Mouse (Mus musculus) lung, adult 2 months (tissue): ENCODE data around the gene Fam19a2. TPM values are rescaled to one million over a fixed set of nuclear protein-coding genes. Genes with fewer than 3 reads are reported as not detected.

ENCODE experiments used
- DNase-seq: peaks from one replicate; pipeline ENCODE4 v3.0.0; 2022
- H3K4me1 ChIP-seq: fragments of 200-500 bp; 2 replicates; pipeline ENCODE4 v1.6.1; 2011; ENCODE audit warnings: low read length; ENCODE audit not compliant: control insufficient read depth, insufficient read depth
- H3K4me3 ChIP-seq: fragments of 200-500 bp; replicated peaks from 2 replicates; pipeline ENCODE3; 2011; ENCODE audit warnings: low read depth, mild to moderate bottlenecking, control low read depth, low read length; ENCODE audit errors: extremely low read depth
- CTCF ChIP-seq: fragments of 200-500 bp; IDR thresholded peaks from 2 replicates; pipeline ENCODE4 v1.5.1; 2011; ENCODE audit warnings: mild to moderate bottlenecking, low read length, control low read depth; ENCODE audit not compliant: insufficient read depth
- POLR2A ChIP-seq: fragments of 200-500 bp; IDR thresholded peaks from 2 replicates; pipeline ENCODE4 v1.6.1; 2011; ENCODE audit warnings: low read depth, mild to moderate bottlenecking, control low read depth, low read length, borderline replicate concordance; ENCODE audit errors: extremely low read depth
- WGBS: fragments of 180-500 bp; shearing (Covaris S2); methylation state at CpG from one replicate; pipeline ENCODE4 v1.1.7; 2018; 5-methylcytosine and 5-hydroxymethylcytosine counted together
- polyA plus RNA-seq: library from polyadenylated mRNA; depleted of rRNA; stranded (reverse); fragments of >200 nt; gene quantifications from 2 replicates; pipeline ENCODE4 v1.2.3, GENCODE M21; 2012

Fam19a2 gene
- polyA plus RNA-seq, 1 experiment, result 0.07 TPM

DNA sequence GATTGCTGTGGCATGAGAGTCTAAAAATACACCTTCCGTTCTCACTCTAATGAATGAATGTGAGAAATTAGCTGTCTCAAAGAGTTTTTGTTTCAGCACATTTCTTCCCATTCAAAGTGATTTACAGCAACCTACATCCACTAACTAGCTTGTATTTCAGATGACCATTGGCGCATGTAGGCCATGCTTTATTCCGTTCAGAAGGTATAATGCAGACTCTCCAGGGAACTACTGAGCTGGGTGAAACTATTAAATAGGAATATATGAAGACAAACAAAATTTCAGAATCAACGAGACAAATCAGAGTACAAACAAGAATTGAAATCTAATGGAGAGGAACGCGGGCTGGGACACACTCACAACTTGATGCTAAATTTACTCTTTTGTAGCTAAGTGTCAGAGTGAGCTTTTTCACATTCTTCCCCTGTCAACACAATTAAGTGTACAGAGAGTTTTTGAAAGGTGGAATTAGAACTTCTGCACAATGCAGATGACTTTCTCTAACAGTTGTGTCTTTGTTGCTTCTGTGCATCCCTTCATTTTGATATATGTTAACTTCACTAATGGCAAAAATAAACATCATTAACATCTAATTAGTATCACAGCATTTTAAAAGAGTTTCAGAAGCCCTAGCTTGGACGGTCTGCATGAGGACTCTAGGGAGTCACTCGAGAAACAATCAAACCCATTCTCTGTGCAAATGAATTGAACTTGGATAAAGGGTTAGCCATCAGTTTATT, 428.6 kb downstream of the Fam19a2 start:
- H3K4me1 ChIP-seq, result no peaks in the 10 kb centered on the region
- TF ChIP-seq POLR2A (no peak), CTCF (no peak)
- 82% methylated on average over 8 of the region's 8 CpGs for WGBS
- no peak for DNase-seq
- no peak overlapping the region for H3K4me3 ChIP-seq

GRCm38 (mm10) chr10:123692926-123693224, 429.1 kb downstream of the Fam19a2 start:
- Histone ChIP-seq H3K4me1 (no peaks in the 10 kb centered on the region), H3K4me3 (no peak overlapping the region)
- no peak for DNase-seq
- 85% methylated on average over 4 of the region's 4 CpGs for WGBS
- TF ChIP-seq CTCF (no peak), POLR2A (no peak)

DNA sequence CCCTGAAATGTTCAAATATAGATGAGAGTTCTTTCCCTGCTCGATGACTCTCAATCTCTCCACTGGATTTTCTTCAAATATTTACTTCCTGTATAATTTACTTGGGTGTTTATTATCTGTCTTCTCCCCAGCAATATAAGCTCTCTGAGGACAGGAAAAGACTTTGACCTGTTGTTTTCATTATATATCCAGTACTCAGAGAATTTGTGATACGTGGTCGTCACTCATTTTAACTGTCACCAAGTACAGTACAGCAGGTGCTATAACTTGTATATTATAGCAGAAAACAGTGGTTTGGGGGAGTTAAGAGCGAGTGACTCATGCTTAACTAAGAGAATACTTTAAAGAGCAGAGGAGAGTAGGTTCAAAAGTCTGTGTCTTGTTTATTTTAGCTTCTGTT, 438.8 kb downstream of the Fam19a2 start:
- no peaks in the 10 kb centered on the region for H3K4me1 ChIP-seq
- TF ChIP-seq POLR2A, result no peak
- TF ChIP-seq CTCF, result no peak
- 36% methylated on average over 4 of the region's 4 CpGs for WGBS
- no peak for DNase-seq
- no peak overlapping the region for H3K4me3 ChIP-seq

DNA sequence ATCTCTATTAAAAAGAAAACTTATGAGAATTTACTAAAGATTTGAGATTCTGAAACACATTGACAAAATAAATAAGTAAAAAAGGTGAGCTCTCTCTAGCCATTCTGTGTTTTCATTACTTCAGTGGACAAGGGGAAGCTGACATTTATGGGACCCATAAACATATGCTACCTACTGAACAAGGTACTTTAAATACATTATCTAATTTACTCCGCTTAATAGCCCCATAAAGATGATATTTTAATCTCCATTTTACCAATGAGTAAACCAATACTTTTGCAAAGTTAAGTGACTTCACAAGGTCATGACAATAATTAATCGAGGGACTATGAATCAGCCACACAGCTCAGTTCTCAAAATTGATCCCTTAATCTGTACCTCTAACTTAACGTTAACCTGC, 443.2 kb downstream of the Fam19a2 start:
- no peak for TF ChIP-seq POLR2A
- TF ChIP-seq CTCF, result no peak
- WGBS, result 89% methylated on average over 3 of the region's 3 CpGs
- H3K4me1 ChIP-seq, result no peaks in the 10 kb centered on the region
- no peak overlapping the region for H3K4me3 ChIP-seq
- no peak for DNase-seq

DNA sequence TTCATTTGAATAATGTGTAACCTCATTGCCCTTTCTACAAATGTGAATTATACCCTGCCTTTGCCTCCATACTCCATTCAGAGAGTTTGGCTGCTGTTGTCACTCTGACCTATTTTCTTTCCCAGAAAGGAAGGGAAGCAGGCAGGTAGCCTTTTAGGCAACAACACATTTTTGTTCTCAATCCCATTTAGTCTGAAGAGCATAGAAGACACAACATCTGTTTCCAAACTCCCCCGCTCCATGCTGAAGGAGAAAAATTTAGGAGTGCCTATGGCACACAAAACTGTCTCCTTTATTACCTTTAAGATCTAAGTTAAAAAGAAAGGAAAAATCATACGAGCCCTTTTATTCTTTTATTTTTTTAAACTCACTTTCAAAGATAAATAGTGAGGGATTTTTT, 446.9 kb downstream of the Fam19a2 start:
- TF ChIP-seq CTCF, result no peak
- Histone ChIP-seq H3K4me1 (no peaks in the 10 kb centered on the region), H3K4me3 (no peak overlapping the region)
- WGBS, result 87% methylated on average over 2 of the region's 2 CpGs
- no peak for DNase-seq

GRCm38 (mm10) chr10:123721952-123722460, 458.2 kb downstream of the Fam19a2 start:
- Histone ChIP-seq H3K4me3 (no peak overlapping the region), H3K4me1 (no peaks in the 10 kb centered on the region)
- no peak for DNase-seq
- 78% methylated on average over 2 of the region's 2 CpGs for WGBS
- no peak for TF ChIP-seq CTCF
- no peak for TF ChIP-seq POLR2A

DNA sequence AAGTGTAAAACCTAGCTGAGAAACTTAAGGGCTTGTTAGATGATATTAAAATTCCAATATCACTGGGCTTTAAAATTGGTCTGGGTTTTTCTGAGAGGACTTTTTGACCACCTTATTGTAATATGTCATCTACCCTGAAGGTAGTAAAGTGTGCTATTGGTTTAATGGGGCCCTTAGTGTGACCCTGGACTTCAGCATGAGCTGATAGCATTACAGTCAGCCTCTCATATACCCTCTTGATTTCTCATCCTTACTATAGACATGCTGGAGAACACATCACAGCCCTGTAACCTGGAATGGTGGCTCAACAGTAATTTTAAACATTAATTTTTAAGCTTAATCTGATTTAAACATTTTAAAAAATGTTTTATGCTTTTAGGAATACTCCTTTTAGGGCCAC, 459.8 kb downstream of the Fam19a2 start:
- DNase-seq, result no peak
- Histone ChIP-seq H3K4me1 (no peaks in the 10 kb centered on the region), H3K4me3 (no peak overlapping the region)
- TF ChIP-seq POLR2A (no peak), CTCF (no peak)

DNA sequence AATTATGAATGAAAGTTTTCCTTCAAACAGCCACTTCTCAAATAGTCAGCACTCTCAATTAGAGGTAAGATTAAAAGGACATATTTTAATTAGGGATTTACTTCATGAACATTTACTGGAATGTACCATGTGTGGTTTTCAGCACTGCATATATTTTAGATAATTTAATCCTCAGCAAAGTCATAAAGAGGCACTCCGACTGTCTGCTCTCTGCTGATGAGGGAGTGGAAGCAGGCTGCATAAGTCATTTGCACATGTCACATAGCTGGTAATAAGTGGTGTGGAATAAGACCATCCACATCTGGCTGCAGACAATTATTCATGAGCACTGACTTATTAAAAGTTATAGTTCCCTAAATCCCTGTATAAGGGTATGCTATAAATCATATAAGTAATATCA, 484.5 kb downstream of the Fam19a2 start:
- 74% methylated on average over 1 of the region's 1 CpGs for WGBS
- H3K4me3 ChIP-seq, result no peak overlapping the region
- DNase-seq, result no peak
- no peaks in the 10 kb centered on the region for H3K4me1 ChIP-seq
- no peak for TF ChIP-seq CTCF
- no peak for TF ChIP-seq POLR2A

DNA sequence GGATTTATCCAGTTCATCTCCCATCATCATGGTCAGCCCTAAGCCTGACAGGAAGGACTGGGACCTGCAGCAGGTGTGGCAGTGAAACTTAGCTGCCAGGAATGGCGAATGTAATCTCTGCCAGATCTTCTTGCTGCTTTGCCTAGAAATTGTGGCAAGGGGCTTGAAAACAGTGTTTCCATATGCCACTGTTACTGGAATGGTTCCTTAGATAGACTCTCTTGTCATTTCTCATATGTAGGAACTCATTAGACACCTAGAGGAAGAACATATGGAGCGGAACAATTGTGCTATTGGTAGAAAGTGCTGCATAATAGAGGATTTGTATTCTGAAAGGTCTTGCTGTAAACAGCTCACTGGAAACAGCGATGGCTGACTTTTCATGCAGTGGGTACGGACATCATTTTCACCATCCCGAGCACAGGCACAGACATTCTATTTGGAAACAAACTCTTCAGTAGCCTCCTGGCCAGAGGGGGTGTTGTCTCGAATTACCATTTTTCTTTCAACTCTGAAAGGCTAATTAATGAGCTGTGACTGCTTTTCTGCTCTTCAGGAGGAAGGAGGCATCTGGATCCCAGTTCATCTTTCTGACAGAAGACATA, 488.0 kb downstream of the Fam19a2 start:
- 59% methylated on average over 6 of the region's 6 CpGs for WGBS
- H3K4me1 ChIP-seq, result no peaks in the 10 kb centered on the region
- no peak for DNase-seq

DNA sequence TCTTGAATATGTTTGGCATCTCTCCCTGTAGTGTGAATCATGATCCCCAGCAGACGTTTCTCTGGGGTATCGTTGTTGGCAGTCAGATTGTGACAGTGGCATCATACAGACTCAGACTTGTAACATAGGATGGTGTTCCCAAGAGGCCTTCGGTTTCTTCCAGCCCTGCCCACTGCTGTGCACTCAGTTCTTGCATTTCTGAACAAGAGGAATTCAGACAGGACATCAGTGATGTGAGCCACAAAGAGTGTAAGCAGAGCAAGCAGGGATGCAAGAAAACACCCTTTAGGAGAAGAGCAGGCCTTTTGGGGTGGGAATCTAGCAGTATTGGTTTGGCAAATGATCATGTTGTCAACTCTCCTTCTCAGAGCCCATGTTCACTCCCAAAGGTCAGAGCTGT, 489.0 kb downstream of the Fam19a2 start:
- WGBS, result 69% methylated on average over 3 of the region's 3 CpGs
- no peak for DNase-seq
- TF ChIP-seq CTCF, result no peak
- no peak for TF ChIP-seq POLR2A
- no peaks in the 10 kb centered on the region for H3K4me1 ChIP-seq
- no peak overlapping the region for H3K4me3 ChIP-seq

More for the DNA sequence above, 488.0 kb downstream of the Fam19a2 start:
- TF ChIP-seq CTCF (no peak), POLR2A (no peak)
- no peak overlapping the region for H3K4me3 ChIP-seq

DNA sequence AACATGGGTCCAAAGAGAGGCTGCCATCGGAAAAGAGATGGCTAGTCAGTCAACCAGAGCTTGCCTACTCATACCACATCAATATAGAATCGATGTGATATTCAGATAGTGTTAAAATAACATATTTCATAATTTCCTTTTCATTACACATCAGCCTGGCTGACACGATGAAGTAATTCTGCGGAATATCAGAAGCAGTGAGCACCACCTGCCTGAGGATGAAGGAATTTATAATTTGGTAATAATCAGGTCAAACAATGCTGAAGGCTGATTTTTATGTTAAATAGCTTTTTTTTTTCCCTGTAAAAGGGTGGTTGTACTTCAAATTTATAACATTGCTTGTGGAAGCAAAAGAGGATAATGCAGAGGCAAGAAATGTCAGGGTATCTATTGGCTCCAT, 490.2 kb downstream of the Fam19a2 start:
- Histone ChIP-seq H3K4me3 (no peak overlapping the region), H3K4me1 (no peaks in the 10 kb centered on the region)
- DNase-seq, result no peak
- 88% methylated on average over 4 of the region's 4 CpGs for WGBS
- TF ChIP-seq CTCF (no peak), POLR2A (no peak)
